Mouse (Mus musculus) CD8-positive naive resting alpha-beta T cell, adult 2 months (primary cell): ENCODE data around the gene Smoc1.

Experiments
- DNase-seq, 2 experiments: peaks; one replicate each; pipeline ENCODE4 v3.0.0; 2022; ENCODE audit warnings: low read depth in 2 of 2, low spot score in 2 of 2

Smoc1 gene

DNA sequence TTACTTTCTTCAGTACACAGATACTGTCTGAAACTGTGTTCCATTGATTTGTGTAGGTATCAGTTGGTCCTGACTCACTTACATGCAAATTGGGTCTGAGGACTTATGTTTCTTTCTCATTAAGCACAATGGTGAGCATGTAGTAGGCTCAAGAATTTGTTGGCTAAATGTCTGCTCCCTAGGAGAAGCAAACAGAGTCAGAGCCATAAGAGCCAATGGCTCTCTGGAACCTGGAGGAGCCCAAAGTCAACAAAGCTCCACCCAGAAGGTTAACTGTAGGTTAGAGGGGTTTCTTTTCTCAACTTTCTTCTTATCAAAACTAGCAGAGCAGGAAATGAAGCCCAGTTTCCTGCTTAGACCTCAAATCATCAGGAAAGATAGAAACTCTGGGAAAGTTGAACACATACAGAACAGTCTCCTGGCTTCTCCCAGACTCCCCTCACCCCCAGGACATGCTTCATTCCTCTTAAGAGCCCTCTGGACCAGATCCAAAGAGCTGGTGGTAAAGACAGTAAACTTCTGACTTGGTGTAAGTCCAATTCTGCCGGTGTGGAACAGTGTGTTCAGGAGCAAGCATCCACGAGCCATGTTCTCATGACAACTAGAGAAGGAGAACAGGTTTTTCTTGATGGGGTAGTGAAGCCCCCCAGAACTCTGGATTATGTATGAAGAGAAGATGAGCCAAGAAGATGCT lies 51.5 kb downstream of the Smoc1 start:
- no peak for DNase-seq

DNA sequence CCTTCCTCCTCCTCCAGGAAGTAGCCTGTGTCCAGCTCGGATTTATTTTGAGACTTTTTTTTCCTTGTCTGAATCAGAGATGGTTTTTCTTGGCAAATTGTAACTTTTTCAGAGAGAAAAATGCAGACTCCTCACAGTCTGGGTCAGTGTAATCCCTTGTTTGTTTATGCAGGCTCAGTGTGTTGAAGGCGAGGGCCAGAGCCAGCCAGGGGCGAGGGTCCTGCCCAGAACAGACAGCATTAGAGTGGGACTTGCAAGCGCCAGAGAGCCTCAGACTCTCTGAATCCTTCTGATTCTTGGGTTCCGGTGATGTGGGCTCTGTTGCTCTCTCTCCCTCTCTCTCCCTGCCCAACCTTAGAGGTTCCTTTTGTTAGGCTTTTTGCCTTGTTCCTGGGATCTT lies 53.7 kb downstream of the Smoc1 start:
- DNase-seq, result no peak

DNA sequence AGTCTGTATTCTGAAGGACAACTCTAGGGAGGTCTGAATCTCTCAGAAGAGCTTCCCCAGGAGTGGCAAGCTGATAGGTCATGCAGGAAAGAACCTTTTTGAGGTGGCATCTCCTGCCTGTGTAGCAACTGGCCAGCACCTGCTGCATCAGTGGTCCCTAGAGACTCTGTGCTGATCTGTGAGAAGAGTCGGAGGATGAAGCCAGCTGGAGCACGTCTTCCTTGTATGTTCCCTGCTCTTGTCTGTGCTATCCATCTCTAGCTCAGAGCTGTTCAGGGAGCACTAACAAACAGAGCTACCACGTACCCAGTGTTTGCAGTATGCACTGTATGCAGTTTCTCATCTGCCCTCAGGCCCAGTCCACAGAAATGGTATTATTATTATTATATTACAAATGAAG lies 54.4 kb downstream of the Smoc1 start:
- no peak for DNase-seq

DNA sequence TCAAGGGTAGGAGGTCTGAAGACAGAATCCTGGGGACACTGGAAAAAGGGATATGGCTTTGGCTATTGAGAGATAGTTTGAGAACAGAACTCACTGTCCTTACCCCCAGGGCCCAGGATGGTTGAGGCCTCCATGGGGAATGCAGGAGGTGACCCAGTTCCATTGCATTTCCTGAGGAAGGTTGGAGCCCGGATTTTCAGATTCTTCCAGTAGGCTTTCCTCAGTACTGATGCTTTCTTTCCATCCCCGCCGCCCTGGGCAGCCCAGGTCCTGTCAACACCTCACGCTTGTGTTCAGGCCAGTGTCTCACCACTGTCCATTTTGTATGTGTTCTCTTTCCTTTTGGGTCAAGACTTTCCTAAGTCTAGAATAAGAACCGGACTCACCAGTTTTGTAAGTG lies 56.5 kb downstream of the Smoc1 start:
- DNase-seq, result no peak

DNA sequence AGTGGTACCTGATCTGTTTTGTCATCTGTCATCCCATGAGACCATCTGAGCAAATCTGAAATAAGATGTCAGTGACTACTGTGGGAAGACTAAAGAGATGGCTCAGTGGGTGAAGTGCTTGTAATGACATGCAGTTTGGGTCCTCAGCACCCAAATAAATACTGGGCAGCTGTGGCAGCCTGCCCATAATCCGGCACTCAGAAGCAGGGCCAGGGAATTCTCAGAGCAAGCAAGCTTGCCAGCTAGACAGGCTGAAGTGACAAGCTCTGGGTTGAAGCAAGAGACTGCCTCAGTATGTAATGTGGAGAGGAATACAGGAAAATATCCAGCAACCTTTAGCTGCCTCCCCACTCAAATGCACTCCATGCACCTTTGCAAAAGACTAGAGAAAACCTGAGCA lies 58.6 kb downstream of the Smoc1 start:
- DNase-seq, result no peak

DNA sequence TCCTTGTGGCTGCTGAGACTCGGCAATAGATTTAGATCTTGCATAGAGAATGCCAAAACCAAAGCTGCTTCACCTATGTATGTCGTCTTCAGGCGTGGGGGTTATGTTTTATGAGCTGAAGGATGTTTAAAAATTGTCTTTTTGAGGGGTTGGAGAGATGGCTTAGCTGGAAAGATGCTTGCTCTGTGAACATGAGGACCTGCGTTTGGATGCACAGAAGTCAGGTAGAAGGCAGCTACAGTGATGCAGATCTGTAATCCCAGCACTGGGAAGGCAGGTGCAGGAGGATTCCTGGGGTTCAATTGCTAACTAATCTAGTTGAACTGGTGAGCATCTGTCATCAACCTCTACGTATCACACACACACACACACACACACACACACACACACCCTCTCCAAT lies 61.5 kb downstream of the Smoc1 start:
- no peak for DNase-seq

DNA sequence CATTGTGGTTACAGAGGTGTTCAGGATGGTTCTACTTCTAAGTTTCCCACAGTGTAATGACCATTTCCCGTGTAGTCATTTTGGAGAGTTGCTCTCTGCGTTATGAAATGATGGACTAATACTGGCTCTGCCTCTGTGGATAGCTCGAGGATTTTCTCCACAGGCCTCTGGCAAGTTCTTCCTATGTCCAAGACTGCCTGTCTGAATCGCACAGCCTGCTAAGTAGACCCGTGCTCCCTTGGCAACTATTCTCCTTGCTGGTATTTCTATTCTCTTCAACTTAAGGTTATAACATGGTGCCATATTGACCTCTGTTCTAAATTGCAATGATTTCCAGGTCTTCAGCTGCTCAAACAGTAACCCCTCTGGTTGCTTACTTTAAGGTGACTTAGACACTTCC lies 65.0 kb downstream of the Smoc1 start:
- DNase-seq, result no peak

DNA sequence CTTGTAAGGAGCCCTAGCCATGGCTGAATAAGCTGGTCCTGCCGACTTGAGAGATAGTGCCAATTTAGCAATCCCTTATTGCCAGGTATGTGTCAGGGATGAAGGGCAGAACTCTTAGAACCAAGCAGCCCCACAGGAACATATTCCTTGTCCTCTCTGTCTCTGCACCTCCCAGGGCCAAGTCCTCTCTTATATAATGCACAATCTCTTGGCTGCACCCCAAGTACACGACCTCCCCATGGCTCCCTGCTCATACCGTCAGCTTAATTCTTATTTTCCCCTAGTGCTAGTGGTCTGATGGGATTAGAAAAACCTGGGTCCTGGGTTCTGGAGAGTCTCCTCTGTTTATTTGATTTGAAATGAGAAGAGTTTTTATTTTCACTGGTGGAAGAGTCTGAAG lies 66.0 kb downstream of the Smoc1 start:
- DNase-seq, result no peak

DNA sequence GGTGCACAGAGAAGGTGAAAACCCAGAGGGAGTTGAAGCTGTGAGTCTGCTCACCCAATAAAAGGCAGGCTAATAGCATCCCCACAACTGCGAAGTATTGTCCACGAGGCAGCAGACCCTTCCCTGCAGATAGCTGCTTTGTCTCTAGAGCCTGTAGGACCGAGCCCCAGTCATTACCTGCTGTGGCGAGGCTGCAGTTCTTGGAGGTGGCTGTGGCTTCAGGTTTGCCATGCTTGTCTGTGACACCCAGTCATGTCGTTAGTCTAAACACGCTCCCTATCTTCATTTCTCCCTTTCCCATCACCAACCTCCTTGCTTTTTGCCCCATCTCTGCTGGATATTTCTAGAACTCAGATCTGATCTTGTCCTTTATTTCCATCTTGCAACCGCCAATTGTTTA lies 66.6 kb downstream of the Smoc1 start:
- no peak for DNase-seq

DNA sequence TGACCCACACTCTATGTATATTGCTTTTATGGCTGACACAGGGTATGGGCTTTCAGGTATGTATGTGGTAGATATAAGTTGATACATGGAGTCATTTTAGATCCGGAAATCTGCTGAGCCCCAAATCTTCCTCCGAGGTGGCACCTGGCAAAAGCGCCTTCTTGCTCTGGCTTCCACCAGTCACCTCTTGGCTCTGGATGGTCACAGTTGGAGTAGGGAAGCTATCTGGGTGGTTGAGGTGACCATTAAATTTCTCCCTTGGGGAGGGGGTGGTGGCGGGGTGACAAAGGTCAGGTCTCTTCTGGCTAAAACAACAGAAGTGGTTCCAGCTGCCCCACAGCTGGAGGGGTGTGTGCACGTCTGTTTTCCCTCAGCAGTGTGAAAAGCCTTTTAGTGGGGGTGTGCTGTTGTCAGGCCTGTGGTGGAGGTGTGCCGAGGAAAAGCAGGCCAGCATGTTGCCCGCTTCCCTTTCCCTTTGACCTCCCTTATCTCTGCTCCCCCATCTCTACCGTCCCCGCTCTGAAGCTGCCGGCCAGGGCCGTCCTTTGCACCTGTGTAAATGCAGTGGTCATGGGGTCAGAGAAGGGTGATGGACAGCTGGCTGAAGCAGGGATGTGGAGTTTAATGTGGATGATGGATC lies 68.3 kb downstream of the Smoc1 start:
- DNase-seq, result no peak

DNA sequence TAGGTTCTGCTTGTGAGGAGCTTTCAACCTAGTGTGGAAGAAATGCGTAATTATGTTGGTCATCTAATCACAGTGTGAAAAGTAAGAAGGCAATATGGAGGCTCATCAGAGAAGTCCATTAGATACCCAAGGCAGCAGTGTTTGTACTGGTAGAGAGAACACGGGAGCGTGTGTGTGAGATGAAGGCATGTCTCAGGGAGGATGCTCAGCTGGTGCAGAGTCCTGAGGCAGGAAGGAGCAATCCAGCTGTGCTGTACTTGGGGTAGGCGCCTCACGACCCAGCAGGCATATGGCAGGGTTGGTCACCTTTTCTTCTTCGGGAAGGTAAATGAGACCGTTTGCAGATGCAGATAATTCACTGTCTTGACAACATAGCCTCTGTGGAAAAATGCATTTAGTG lies 70.7 kb downstream of the Smoc1 start:
- DNase-seq, result no peak

DNA sequence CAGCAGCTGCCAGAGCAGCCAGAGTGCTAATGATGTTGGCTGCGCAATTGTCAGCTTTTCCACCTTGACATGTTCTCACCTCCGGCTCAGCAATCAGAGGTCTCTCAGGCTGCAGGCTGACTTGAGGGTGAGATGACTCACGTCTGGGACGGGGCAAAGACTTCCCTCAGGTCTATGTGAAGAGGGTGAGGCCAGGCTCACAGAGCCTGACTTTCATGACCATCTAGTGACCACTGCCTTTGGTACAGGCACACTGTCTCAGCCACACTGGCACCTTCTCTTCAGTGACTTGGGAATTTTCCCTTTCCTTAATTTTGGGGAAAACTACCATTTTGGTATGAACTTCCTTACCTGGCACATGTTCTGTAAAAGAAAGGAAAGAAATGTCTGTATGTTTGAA lies 71.1 kb downstream of the Smoc1 start:
- DNase-seq, result no peak

DNA sequence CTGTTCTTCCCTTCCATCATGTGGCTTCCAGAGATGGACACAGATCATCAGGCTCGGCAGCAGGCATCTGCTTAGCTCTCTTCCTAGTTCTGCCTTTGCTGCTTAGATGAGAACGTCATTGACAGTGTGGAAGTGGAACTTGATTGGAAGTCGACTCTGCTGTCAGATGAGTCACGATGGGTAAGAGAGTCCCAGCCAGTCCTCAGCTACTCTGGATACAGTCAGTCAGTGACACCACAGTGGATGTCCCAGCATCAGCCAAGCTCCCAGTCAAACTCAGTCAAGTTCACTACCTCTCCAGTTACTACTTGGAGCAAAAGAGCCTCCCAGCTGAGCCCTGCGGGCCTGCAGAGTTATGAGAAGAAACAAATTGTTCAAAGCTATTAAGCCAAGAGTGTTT lies 72.6 kb downstream of the Smoc1 start:
- DNase-seq, result no peak

DNA sequence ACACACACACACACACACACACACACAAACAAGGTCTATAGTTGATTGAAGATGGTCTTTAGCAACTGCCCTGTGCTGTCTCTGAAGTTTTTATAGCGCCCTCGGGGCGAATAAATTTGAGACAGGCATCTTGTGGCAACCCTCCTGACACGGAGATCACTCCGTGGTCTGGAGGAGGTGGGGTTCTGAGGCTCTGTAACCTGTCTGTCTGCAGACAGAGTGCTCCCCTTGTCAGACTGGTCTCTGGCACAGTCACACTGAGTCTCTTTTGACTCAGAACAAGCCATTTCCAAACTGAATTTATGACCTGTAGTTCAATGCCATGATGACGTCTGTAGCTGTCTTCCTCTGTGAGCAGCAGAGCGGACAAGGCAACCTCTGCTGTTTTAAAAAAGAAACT lies 75.1 kb downstream of the Smoc1 start:
- no peak for DNase-seq

DNA sequence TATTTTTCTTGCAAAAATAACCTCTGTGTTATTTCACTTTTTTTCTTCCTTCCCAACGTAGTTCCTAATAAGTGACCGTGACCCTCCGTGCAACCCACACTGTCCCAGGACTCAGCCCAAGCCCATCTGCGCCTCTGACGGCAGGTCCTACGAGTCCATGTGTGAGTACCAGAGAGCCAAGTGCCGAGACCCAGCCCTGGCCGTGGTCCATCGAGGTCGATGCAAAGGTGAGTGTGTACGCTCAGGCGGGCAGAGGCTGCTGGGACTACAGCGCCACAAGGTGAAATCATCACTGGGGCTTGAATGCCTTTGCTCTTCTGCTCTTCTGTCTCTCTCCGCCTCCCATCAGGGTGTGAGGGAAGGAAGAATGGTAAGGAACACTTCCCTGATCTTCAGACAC lies 77.9 kb downstream of the Smoc1 start:
- DNase-seq, result no peak

DNA sequence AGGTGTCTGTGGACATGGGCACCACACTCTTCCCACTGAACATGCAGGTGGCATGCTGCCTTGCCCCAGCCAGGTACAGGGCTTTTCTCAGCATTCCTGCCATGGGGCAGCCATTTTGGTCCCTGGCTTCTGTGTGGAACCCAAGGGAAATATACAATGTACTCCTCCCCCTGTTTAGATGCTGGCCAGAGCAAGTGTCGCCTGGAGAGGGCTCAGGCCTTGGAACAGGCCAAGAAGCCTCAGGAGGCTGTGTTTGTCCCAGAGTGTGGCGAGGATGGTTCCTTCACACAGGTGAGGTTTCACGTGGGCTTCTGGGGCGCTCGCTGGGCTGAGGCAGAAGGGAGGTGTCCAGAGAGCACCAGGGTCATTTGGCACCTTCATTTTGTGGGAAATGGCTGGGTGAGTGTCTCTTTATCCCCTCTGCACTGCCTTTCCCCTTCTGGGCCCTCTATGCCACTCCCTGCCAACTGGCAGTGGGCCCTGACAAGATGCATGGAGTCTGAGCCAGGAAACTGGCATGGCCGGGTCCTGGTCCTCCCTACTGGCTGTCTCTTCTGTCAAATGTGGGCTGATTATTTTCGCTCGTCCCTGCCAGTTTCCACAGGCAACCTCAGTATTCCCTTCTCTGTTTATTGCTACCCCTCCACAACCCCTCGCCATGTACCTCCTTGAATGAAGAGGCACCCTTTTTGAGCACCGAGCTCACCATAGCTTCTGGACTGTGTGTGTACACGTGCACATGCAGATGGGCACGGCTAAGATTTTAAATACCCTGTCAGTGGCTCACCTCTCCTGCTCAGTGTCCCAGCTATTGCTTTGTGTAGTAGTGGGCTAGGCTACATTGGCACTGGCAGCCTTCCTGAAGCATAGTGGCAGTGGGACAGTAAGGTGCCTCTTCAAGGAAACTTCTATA lies 79.4 kb downstream of the Smoc1 start:
- no peak for DNase-seq

DNA sequence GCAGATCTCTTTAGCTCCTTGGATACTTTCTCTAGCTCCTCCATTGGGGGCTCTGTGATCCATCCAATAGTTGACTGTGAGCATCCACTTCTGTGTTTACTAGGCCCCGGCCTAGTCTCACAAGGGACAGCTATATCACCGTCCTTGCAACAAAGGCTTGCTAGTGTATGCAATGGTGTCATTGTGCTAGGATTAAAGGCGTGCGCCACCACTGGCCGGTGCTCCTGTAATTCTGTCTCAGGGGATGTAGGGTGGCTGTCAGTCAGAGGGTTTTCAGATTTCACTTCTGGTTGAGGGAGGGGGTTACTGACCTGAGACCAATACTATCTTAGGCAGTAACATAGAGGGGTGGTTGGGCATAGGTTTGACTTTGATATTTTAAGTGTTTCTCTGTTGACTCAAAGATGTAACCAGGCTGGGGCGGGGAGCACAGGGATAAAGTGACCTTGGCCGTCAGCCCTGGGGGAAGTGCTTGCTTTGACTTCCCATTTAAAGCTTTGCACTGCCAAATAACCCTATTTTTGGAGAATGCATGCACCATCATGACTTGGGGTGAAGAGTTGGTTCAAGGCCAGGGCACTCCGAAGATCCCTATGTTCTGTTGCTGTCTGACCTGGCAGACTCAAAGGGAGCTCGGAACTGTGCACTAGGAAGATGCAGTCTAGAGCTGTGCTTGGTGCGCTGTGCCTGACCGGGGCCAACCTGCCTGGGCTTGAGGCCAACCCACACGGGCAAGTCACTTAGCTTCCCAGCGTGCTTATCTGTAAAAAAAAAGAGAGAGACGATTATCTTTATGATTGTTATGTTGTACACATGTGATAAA lies 80.9 kb downstream of the Smoc1 start:
- DNase-seq, result no peak

DNA sequence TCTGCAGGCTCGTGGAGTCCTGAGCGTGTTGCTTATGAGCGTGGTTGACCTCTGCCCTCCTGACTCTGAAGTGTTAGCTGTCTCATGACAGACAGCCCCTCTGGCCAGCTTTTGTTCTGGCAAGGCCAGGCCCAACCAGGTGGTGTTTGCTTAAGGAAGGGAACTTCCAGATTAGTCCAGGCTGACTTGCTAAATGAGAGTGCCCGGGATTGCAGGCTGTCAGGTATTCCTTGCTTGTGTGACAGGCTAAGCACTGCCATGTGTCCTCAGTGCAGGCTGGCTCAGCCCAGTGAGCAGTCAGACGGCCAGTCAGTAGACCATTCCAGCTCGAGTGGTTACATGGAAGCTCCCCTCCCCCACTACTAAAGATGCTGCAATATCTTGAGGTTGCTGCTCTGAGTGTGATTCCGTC lies 82.0 kb downstream of the Smoc1 start:
- DNase-seq, result no peak

DNA sequence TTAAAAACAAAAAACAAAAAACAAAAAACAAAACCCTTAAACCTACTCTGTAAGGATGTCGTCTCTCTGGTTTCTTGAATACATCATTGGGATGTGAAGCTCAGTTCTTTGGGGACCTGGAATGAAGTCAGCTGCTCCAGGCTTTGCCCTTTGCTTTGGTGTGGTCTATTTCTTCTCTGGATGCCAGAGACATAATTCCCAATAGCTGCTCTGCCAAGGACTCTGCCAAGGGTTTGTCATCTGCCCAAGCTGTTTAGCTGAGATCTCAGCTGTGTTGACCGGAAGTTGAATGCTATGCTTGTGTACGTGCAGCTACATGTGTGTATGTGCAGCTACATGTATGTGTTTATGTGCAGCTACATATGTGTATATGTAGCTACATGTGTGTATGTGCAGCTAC lies 83.4 kb downstream of the Smoc1 start:
- DNase-seq, result no peak

DNA sequence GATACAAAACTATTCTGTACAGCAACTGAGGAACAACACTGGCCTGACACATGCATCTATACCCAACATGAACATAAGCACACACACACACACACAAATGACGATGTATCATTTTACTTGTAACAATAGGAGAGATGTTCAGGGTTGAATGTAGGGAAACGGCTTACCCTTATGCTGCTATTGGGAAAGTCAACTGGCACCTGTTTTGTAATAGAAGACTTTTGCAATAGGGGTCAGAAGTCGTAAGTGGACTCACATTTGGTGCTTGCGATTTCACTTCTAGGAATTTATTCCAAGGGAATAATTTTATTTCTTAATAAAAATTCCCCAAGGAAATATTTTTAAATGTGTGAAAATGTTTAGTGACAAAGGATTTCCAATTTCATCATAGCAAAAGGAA lies 85.7 kb downstream of the Smoc1 start:
- no peak for DNase-seq

DNA sequence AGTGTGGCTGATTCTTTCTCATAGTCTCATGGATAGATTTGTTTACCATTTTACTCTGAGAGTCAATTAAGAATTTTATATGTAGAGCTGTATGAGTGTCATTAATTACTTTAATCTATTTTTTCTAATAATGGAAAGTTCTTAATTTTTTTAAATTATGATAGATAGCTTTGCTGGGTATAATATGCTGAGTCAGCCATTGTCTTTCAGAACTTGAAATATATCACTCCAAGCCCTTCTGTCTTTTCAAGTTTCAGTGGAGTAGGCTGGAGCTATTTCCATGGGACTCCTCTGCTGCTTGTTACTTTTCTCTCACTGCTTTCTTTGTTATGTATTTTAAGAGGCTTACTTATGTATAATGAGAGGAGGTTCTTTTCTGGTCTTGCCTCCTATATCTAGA lies 93.7 kb downstream of the Smoc1 start:
- DNase-seq, result no peak
